Mouse (Mus musculus) urinary bladder, postnatal 10 days (tissue): ENCODE data around the gene Nsg1.

Source experiments
- DNase-seq: peaks from one replicate; pipeline ENCODE4 v3.0.0; 2022; ENCODE audit warnings: low spot score

Nsg1 gene

GRCm38 (mm10) chr5:38140893-38141292 is 18.8 kb downstream of the Nsg1 start:
- no peak for DNase-seq

GRCm38 (mm10) chr5:38137163-38137562 is 22.5 kb downstream of the Nsg1 start:
- DNase-seq, result no peak

GRCm38 (mm10) chr5:38136247-38136646 is 23.5 kb downstream of the Nsg1 start:
- no peak for DNase-seq

GRCm38 (mm10) chr5:38129339-38129738 is 30.4 kb downstream of the Nsg1 start:
- DNase-seq, result no peak

- DNase-seq, result no peak
Observed at GRCm38 (mm10) chr5:38126519-38127306, 33.0 kb downstream of the Nsg1 start.

- DNase-seq, result no peak
Observed at GRCm38 (mm10) chr5:38121699-38122098, 38.0 kb downstream of the Nsg1 start.

- DNase-seq, result no peak
Observed at GRCm38 (mm10) chr5:38119268-38119667, 40.4 kb downstream of the Nsg1 start.

GRCm38 (mm10) chr5:38117056-38117455 is 42.7 kb downstream of the Nsg1 start:
- DNase-seq, result no peak

GRCm38 (mm10) chr5:38114526-38114925 is 45.2 kb downstream of the Nsg1 start:
- DNase-seq, result no peak

GRCm38 (mm10) chr5:38106807-38107206 is 52.9 kb downstream of the Nsg1 start:
- DNase-seq, result no peak

- no peak for DNase-seq
Observed at GRCm38 (mm10) chr5:38106080-38106697, 53.5 kb downstream of the Nsg1 start.

GRCm38 (mm10) chr5:38102945-38103344 is 56.8 kb downstream of the Nsg1 start:
- no peak for DNase-seq

GRCm38 (mm10) chr5:38099139-38099676 is 60.5 kb downstream of the Nsg1 start:
- no peak for DNase-seq

GRCm38 (mm10) chr5:38097501-38098093 is 62.1 kb downstream of the Nsg1 start:
- DNase-seq, result no peak

GRCm38 (mm10) chr5:38094331-38094730 is 65.4 kb downstream of the Nsg1 start:
- DNase-seq, result no peak

GRCm38 (mm10) chr5:38091966-38092304 is 67.8 kb downstream of the Nsg1 start:
- DNase-seq, result no peak

GRCm38 (mm10) chr5:38091046-38091965 is 68.4 kb downstream of the Nsg1 start:
- DNase-seq, result no peak

- DNase-seq, result no peak
Observed at GRCm38 (mm10) chr5:38090581-38090980, 69.1 kb downstream of the Nsg1 start.

GRCm38 (mm10) chr5:38090111-38090510 is 69.6 kb downstream of the Nsg1 start:
- no peak for DNase-seq
